Mouse (Mus musculus) ES-E14 (cell line): ENCODE measurements around the gene Agtrap.

Experiments used
- CHD2 ChIP-seq: IDR thresholded peaks from 2 replicates; pipeline ENCODE4 v1.6.1; 2014; ENCODE audit warnings: mild to moderate bottlenecking, low read depth, low read length, inconsistent platforms
- HCFC1 ChIP-seq: IDR thresholded peaks from 2 replicates; pipeline ENCODE4 v1.6.1; 2012; ENCODE audit warnings: low read length, inconsistent platforms, borderline replicate concordance; ENCODE audit not compliant: insufficient read depth
- MAFK ChIP-seq: IDR thresholded peaks from 2 replicates; pipeline ENCODE4 v1.6.1; 2014; ENCODE audit warnings: mild to moderate bottlenecking, low read depth, low read length, inconsistent platforms; ENCODE audit not compliant: insufficient read depth
- ZC3H11A ChIP-seq: IDR thresholded peaks from 2 replicates; pipeline ENCODE4 v1.6.1; 2012; ENCODE audit warnings: low read depth, mild to moderate bottlenecking, inconsistent platforms, low read length, borderline replicate concordance
- ZNF384 ChIP-seq: IDR thresholded peaks from 2 replicates; pipeline ENCODE4 v1.6.1; 2012; ENCODE audit warnings: low read depth, low read length, inconsistent platforms

- TF ChIP-seq ZC3H11A (no peak), ZNF384 (no peak), MAFK (no peak), HCFC1 (no peak), CHD2 (peak; percentile 12; the same call in 1 of the 2 replicates)
Measured at GRCm38 (mm10) chr4:148084261-148084714, 3.5 kb downstream of the Agtrap start.
